Mouse (Mus musculus): Measurements from ENCODE around the gene Tex36. TPM values are rescaled to one million over a fixed set of nuclear protein-coding genes. Genes with fewer than 3 reads are reported as not detected.

Gene Tex36
- polyA plus RNA-seq, 1 experiment from 2014 or later = not detected

DNA sequence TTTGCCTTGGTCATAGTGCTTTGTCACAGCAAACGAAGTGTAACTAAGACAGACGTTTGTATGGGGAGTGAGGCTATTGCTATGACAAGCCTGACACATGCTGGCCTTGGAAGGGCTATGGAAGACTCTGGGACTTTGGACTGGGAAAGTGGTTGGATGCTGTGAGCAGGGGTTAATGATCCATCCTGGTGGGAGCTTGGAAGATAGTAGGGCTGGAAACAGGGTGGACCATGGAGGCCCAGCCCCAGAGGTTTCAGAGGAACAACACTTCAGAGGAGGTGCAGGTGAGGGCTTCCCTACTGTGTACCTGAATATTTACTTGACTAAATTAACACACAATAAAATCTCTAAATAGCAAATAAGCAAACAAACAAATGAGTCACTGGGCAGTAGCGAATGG lies 56.3 kb downstream of the Tex36 start:
- 79% methylated on average over 3 of the region's 3 CpGs for WGBS
- Histone ChIP-seq H3K36me3 (no peaks in the 10 kb centered on the region), H3K4me2 (replicated peaks) (no peak overlapping the region), H3K9me3 (no peaks in the 10 kb centered on the region), H3K4me3 (no peak overlapping the region), H3K9ac (replicated peaks) (no peak overlapping the region), H3K27ac (replicated peaks) (no peak overlapping the region), H3K27me3 (no peaks in the 10 kb centered on the region), H3K4me1 (no peaks in the 10 kb centered on the region)
- no peak for ATAC-seq (ENCODE audit: low FRiP score, low read depth)

DNA sequence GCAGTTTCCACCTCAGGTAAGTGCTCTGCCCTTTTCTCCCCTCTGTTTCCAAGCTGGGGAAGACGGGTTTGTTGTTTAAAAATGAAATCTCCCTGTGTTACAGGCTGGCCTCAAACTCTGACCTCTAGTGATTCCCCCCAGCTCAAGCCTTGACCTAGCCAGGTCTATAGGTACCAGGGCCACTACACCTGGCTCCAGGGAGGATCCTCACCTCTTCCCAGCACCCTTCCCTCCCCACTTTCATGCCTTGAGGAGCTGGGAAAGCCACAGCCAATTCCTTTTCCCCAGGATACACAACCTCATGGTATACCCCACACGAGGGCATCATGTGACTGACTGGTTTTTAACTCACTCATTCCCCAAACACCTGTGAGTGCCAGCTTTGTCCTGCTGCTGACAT lies 57.0 kb downstream of the Tex36 start:
- H3K9me3 ChIP-seq = no peaks in the 10 kb centered on the region
- H3K4me1 ChIP-seq = no peaks in the 10 kb centered on the region
- H3K9ac ChIP-seq (replicated peaks) = no peak overlapping the region
- no peaks in the 10 kb centered on the region for H3K36me3 ChIP-seq
- ATAC-seq (ENCODE audit: low FRiP score, low read depth) = no peak
- 62% methylated on average over 2 of the region's 2 CpGs for WGBS
- H3K4me2 ChIP-seq (replicated peaks) = no peak overlapping the region
- H3K27ac ChIP-seq (replicated peaks) = no peak overlapping the region
- no peak overlapping the region for H3K4me3 ChIP-seq
- no peaks in the 10 kb centered on the region for H3K27me3 ChIP-seq

DNA sequence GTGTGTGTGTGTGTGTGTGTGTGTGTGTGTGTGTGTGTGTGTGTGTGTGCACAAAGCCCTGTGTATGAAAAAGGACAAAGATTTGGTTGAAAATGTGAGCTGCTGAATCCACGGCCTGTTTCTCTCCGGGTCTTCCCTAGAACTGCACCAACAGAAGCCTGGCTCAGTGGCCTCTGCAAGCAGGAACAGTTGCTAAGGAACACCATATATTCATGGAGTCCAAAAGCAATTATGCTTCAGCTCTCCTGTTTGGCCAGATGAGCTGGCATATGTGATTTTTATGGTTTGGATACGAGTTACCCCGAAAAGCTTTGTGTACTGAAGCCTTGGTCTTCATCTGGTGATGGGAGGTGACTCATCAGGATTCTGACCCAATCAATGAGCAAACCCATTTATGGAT lies 58.8 kb downstream of the Tex36 start:
- WGBS = 94% methylated on average over 4 of the region's 4 CpGs
- Histone ChIP-seq H3K9ac (replicated peaks) (no peak overlapping the region), H3K27me3 (no peaks in the 10 kb centered on the region), H3K4me2 (replicated peaks) (no peak overlapping the region), H3K27ac (replicated peaks) (no peak overlapping the region), H3K9me3 (no peaks in the 10 kb centered on the region), H3K4me1 (no peaks in the 10 kb centered on the region), H3K4me3 (no peak overlapping the region), H3K36me3 (no peaks in the 10 kb centered on the region)
- no peak for ATAC-seq (ENCODE audit: low FRiP score, low read depth)

DNA sequence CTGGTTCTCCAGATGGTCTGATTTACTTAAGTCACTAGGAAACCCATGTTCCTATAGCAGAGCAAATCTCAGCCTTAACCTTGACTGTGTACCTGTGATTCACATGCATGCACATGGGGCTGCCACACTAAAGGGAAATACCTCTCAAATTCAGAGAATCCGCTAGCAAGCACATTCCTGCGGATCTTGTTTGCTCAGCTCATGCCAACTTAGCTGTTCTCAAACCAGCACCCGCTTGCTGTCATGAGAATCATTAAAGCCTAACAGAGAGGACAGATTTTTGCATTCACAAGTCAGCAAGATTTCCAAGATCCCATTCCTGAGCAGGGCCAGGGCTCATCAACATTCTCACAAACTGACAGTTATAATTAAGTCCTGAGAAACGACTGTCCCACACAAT lies 64.6 kb downstream of the Tex36 start:
- no peaks in the 10 kb centered on the region for H3K9me3 ChIP-seq
- no peak overlapping the region for H3K4me2 ChIP-seq (replicated peaks)
- H3K27me3 ChIP-seq = no peaks in the 10 kb centered on the region
- ATAC-seq (ENCODE audit: low FRiP score, low read depth) = no peak
- no peak overlapping the region for H3K27ac ChIP-seq (replicated peaks)
- no peak overlapping the region for H3K9ac ChIP-seq (replicated peaks)
- 83% methylated on average over 4 of the region's 4 CpGs for WGBS
- H3K36me3 ChIP-seq = no peaks in the 10 kb centered on the region
- no peak overlapping the region for H3K4me3 ChIP-seq
- H3K4me1 ChIP-seq = no peaks in the 10 kb centered on the region

Other genes with a start within 250 kb of the Tex36 start
- gene Edrf1, start 35.4 kb upstream of the Tex36 start, polyA plus RNA-seq (2016; fragmentation: Nextera tagmentation; extraction: Ambion mirVana) = 32.2 and 33.0 TPM in 2 replicates
- gene Mmp21, start 77.9 kb upstream of the Tex36 start, polyA plus RNA-seq (2016; fragmentation: Nextera tagmentation; extraction: Ambion mirVana) = 0.09 TPM in 1 of 2 replicates, not detected in the other
- gene Bccip, start 107.2 kb upstream of the Tex36 start, polyA plus RNA-seq (2016; fragmentation: Nextera tagmentation; extraction: Ambion mirVana) = 134 and 139 TPM in 2 replicates
- 38.1 and 39.9 TPM in 2 replicates for gene Uros, start 107.9 kb upstream of the Tex36 start, polyA plus RNA-seq (2016; fragmentation: Nextera tagmentation; extraction: Ambion mirVana)
- gene Fank1, start 174.7 kb upstream of the Tex36 start, polyA plus RNA-seq (2016; fragmentation: Nextera tagmentation; extraction: Ambion mirVana) = 2.2 and 2.6 TPM in 2 replicates
- 61.1 and 65.8 TPM in 2 replicates for gene Dhx32, start 180.6 kb upstream of the Tex36 start, polyA plus RNA-seq (2016; fragmentation: Nextera tagmentation; extraction: Ambion mirVana)